Mouse (Mus musculus) midbrain, embryonic 13.5 days (tissue): Measurements from ENCODE around the gene Nol12. TPM values are rescaled to one million over a fixed set of nuclear protein-coding genes. Genes with fewer than 3 reads are reported as not detected.
A peak's percentile ranks its signal among the peaks of the same experiment; 100 is the strongest.

ENCODE experiments used
- ATAC-seq: fragments of 200-750 bp; cut with Nextera tagmentation; 2 replicates; pipeline ENCODE4 v1.8.0; 2017; ENCODE audit warnings: mild to moderate bottlenecking, moderate TSS enrichment, moderate library complexity
- H3K27ac ChIP-seq: fragments of 300-500 bp; sonication (generic); 2 replicates; pipeline ENCODE4 v1.5.1; 2015; ENCODE audit warnings: inconsistent platforms, mild to moderate bottlenecking, moderate library complexity
- H3K27me3 ChIP-seq: fragments of 300-500 bp; sonication (generic); 2 replicates; pipeline ENCODE4 v1.6.1; 2015; ENCODE audit warnings: mild to moderate bottlenecking, inconsistent platforms
- H3K36me3 ChIP-seq: fragments of 300-500 bp; sonication (generic); 2 replicates; pipeline ENCODE4 v1.6.1; 2015; ENCODE audit warnings: mild to moderate bottlenecking, inconsistent platforms
- H3K4me1 ChIP-seq: fragments of 300-500 bp; sonication (generic); replicated peaks from 2 replicates; pipeline ENCODE4 v1.6.1; 2015; ENCODE audit warnings: inconsistent platforms
- H3K4me2 ChIP-seq: fragments of 300-500 bp; sonication (generic); replicated peaks from 2 replicates; pipeline ENCODE4 v1.6.1; 2015; ENCODE audit warnings: moderate library complexity, mild to moderate bottlenecking, inconsistent platforms
- H3K4me3 ChIP-seq: fragments of 300-500 bp; sonication (generic); replicated peaks from 2 replicates; pipeline ENCODE4 v1.5.1; 2015; ENCODE audit warnings: mild to moderate bottlenecking, inconsistent platforms
- H3K9ac ChIP-seq: fragments of 300-500 bp; sonication (generic); replicated peaks from 2 replicates; pipeline ENCODE4 v1.6.1; 2015; ENCODE audit warnings: mild to moderate bottlenecking, inconsistent platforms
- H3K9me3 ChIP-seq: fragments of 300-500 bp; sonication (generic); 2 replicates; pipeline ENCODE4 v1.6.1; 2016; ENCODE audit warnings: mild to moderate bottlenecking, inconsistent platforms
- WGBS: fragments of 180-500 bp; shearing (Covaris S2); methylation state at CpG from one replicate; pipeline ENCODE4 v1.1.7; 2015; 5-methylcytosine and 5-hydroxymethylcytosine counted together
- polyA plus RNA-seq: library from polyadenylated mRNA; unstranded; fragments of >200 nt; fragmentation: Nextera tagmentation; extraction: Ambion mirVana; gene quantifications from 2 replicates; pipeline ENCODE4 v1.2.1, GENCODE M21; 2015

Gene Nol12
- polyA plus RNA-seq, 1 experiment from 2014 or later: 58.0 TPM

- peaks cover 75% of the 10 kb centered on the region for H3K36me3 ChIP-seq
- no peak overlapping the region for H3K4me3 ChIP-seq
- H3K9ac ChIP-seq: no peak overlapping the region
- no peaks in the 10 kb centered on the region for H3K9me3 ChIP-seq
- H3K4me2 ChIP-seq: no peak overlapping the region
- H3K27me3 ChIP-seq: no peaks in the 10 kb centered on the region
- H3K27ac ChIP-seq: no peak overlapping the region
- H3K4me1 ChIP-seq: peaks cover 7% of the 10 kb centered on the region
- WGBS: 83% methylated on average over 4 of the region's 4 CpGs
- no peak for ATAC-seq
Observed at GRCm38 (mm10) chr15:78960088-78960487, 25.4 kb downstream of the Nol12 start.

GRCm38 (mm10) chr15:78962885-78963284, 28.2 kb downstream of the Nol12 start:
- Histone ChIP-seq H3K27me3 (no peaks in the 10 kb centered on the region), H3K4me3 (no peak overlapping the region), H3K9me3 (no peaks in the 10 kb centered on the region), H3K4me2 (no peak overlapping the region), H3K4me1 (peaks cover 7% of the 10 kb centered on the region), H3K27ac (no peak overlapping the region), H3K36me3 (peaks cover 92% of the 10 kb centered on the region), H3K9ac (no peak overlapping the region)
- 27% methylated on average over 2 of the region's 2 CpGs for WGBS
- ATAC-seq: peak; percentile 63

- H3K4me2 ChIP-seq: no peak overlapping the region
- no peak overlapping the region for H3K9ac ChIP-seq
- WGBS: 75% methylated on average over 6 of the region's 6 CpGs
- no peaks in the 10 kb centered on the region for H3K27me3 ChIP-seq
- peaks cover 50% of the 10 kb centered on the region for H3K36me3 ChIP-seq
- no peaks in the 10 kb centered on the region for H3K9me3 ChIP-seq
- no peaks in the 10 kb centered on the region for H3K4me1 ChIP-seq
- no peak overlapping the region for H3K4me3 ChIP-seq
- ATAC-seq: no peak
- no peak overlapping the region for H3K27ac ChIP-seq
Observed at GRCm38 (mm10) chr15:78971626-78972025, 36.9 kb downstream of the Nol12 start.

- Histone ChIP-seq H3K36me3 (peaks cover 34% of the 10 kb centered on the region), H3K27ac (no peak overlapping the region), H3K9me3 (no peaks in the 10 kb centered on the region), H3K4me2 (no peak overlapping the region), H3K27me3 (no peaks in the 10 kb centered on the region), H3K4me1 (peaks cover 6% of the 10 kb centered on the region), H3K9ac (no peak overlapping the region), H3K4me3 (no peak overlapping the region)
- WGBS: 74% methylated on average over 7 of the region's 7 CpGs
- no peak; the same call in 1 of the 2 replicates for ATAC-seq
Observed at GRCm38 (mm10) chr15:78973950-78974349, 39.2 kb downstream of the Nol12 start.

- Histone ChIP-seq H3K36me3 (peaks cover 23% of the 10 kb centered on the region), H3K4me1 (peaks cover 15% of the 10 kb centered on the region), H3K9me3 (no peaks in the 10 kb centered on the region), H3K4me3 (no peak overlapping the region), H3K27me3 (no peaks in the 10 kb centered on the region), H3K9ac (no peak overlapping the region; the same call in 1 of the 2 replicates), H3K4me2 (no peak overlapping the region), H3K27ac (no peak overlapping the region)
- no peak for ATAC-seq
- WGBS: 84% methylated on average over 8 of the region's 8 CpGs
Observed at GRCm38 (mm10) chr15:78977676-78978159, 43.0 kb downstream of the Nol12 start.

- Histone ChIP-seq H3K27me3 (no peaks in the 10 kb centered on the region), H3K9me3 (no peaks in the 10 kb centered on the region), H3K36me3 (peaks cover 22% of the 10 kb centered on the region), H3K4me1 (peaks cover 26% of the 10 kb centered on the region), H3K9ac (0 out of 2 replicates have a peak overlapping the region, but pooled peaks have one; percentile 20), H3K4me3 (no peak overlapping the region), H3K27ac (no peak overlapping the region), H3K4me2 (no peak overlapping the region)
- no peak for ATAC-seq
- 39% methylated on average over 4 of the region's 4 CpGs for WGBS
Observed at GRCm38 (mm10) chr15:78978875-78979274, 44.1 kb downstream of the Nol12 start.

- no peak overlapping the region for H3K9ac ChIP-seq
- H3K27me3 ChIP-seq: no peaks in the 10 kb centered on the region
- no peak for ATAC-seq
- H3K4me2 ChIP-seq: no peak overlapping the region
- 93% methylated on average over 4 of the region's 4 CpGs for WGBS
- H3K4me1 ChIP-seq: peaks cover 31% of the 10 kb centered on the region
- H3K36me3 ChIP-seq: peaks cover 15% of the 10 kb centered on the region
- H3K4me3 ChIP-seq: no peak overlapping the region
- H3K27ac ChIP-seq: no peak overlapping the region
- no peaks in the 10 kb centered on the region for H3K9me3 ChIP-seq
Observed at GRCm38 (mm10) chr15:78980084-78980483, 45.4 kb downstream of the Nol12 start.

GRCm38 (mm10) chr15:78982658-78983435, 48.1 kb downstream of the Nol12 start:
- ATAC-seq: peak; percentile 83
- peak overlapping the region; percentile 72 for H3K9ac ChIP-seq
- under 1% methylated on average over 61 of the region's 67 CpGs for WGBS
- H3K27ac ChIP-seq: no peak overlapping the region
- no peaks in the 10 kb centered on the region; the same call in 1 of the 2 replicates for H3K36me3 ChIP-seq
- H3K4me2 ChIP-seq: peak overlapping the region; percentile 64
- peak overlapping the region; percentile 62 for H3K4me3 ChIP-seq
- H3K27me3 ChIP-seq: no peaks in the 10 kb centered on the region
- peaks cover 41% of the 10 kb centered on the region for H3K4me1 ChIP-seq
- no peaks in the 10 kb centered on the region for H3K9me3 ChIP-seq

GRCm38 (mm10) chr15:78983436-78984285, 48.9 kb downstream of the Nol12 start:
- H3K9ac ChIP-seq: peak overlapping the region; percentile 72
- no peaks in the 10 kb centered on the region for H3K27me3 ChIP-seq
- under 1% methylated on average over 21 of the region's 21 CpGs for WGBS
- H3K36me3 ChIP-seq: peaks cover 8% of the 10 kb centered on the region
- H3K4me3 ChIP-seq: peak overlapping the region; percentile 62
- no peak overlapping the region for H3K27ac ChIP-seq
- ATAC-seq: peak; percentile 24
- H3K9me3 ChIP-seq: no peaks in the 10 kb centered on the region
- peaks cover 45% of the 10 kb centered on the region for H3K4me1 ChIP-seq
- peak overlapping the region; percentile 64 for H3K4me2 ChIP-seq

- H3K27me3 ChIP-seq: no peaks in the 10 kb centered on the region
- peaks cover 13% of the 10 kb centered on the region for H3K36me3 ChIP-seq
- peaks cover 41% of the 10 kb centered on the region for H3K4me1 ChIP-seq
- peak overlapping the region; percentile 72; the same call in 1 of the 2 replicates for H3K9ac ChIP-seq
- H3K27ac ChIP-seq: no peak overlapping the region
- no peak for ATAC-seq
- WGBS: 41% methylated on average over 5 of the region's 5 CpGs
- H3K4me2 ChIP-seq: peak overlapping the region; percentile 64
- no peaks in the 10 kb centered on the region for H3K9me3 ChIP-seq
- peak overlapping the region; percentile 62; the same call in 1 of the 2 replicates for H3K4me3 ChIP-seq
Observed at GRCm38 (mm10) chr15:78984286-78984778, 49.6 kb downstream of the Nol12 start.

GRCm38 (mm10) chr15:78986536-78987220, 51.9 kb downstream of the Nol12 start:
- Histone ChIP-seq H3K27me3 (no peaks in the 10 kb centered on the region), H3K9me3 (no peaks in the 10 kb centered on the region), H3K9ac (no peak overlapping the region), H3K4me2 (no peak overlapping the region), H3K4me1 (peaks cover 41% of the 10 kb centered on the region), H3K4me3 (no peak overlapping the region), H3K27ac (no peak overlapping the region), H3K36me3 (peaks cover 37% of the 10 kb centered on the region)
- 68% methylated on average over 11 of the region's 11 CpGs for WGBS
- ATAC-seq: no peak
